Mouse (Mus musculus) mouse trophoblast stem cell (cell line): ENCODE measurements around the gene Ano10.
"Not testable (repeated sequence)": the region's sequence is repeated elsewhere in the genome, so short reads cannot be mapped to it uniquely, and the experiment has no call there.

Source experiments
- in situ Hi-C, 2 experiments: fragments of 300-500 bp; cut with MseI, MboI; formaldehyde crosslinking; loops; 2 replicates in 1 of 2; 3 replicates in 1 of 2; pipeline ENCODE4 v1.15.1; 2025

Gene Ano10

DNA sequence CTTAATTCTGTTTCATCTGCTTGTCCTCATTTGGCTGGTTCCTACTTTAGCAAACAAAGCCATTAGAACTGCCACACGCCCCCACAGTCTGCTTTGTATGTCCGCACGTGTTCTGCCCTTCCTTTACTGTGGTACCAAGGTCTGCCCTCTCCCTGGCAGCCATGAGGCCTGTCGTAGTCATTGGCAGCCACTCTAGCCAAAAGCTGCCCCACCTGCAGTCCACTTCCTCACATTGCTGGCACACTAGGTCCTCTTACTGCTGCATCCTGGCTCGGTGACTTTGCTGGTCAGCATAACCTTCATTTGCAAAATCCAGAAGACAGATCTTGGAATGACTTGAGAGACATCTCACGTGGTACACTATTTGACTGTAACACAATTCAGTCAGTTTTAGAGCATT lies 124.3 kb downstream of the Ano10 start:
- in situ Hi-C loops: no loop called here

DNA sequence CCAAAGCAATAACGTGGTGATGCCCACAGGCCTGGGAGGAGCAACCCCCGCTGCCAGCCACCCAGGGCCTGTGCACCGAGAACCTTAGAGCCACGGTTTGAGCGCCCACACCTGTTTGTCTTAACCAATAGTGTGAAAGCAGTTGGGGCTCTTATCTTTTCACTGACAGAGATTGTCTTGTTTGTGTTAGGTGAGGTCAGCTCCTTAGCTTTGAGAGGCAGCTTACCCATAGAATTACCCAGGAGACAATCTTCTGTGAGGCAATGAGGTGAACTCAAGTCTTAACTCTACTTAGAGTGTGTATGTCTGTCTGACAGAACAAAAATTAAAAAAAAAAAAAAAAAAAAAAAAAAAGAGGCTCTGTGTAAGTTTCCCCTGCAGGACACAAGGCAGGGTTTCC lies 126.5 kb downstream of the Ano10 start:
- in situ Hi-C loops: not testable (repeated sequence)

DNA sequence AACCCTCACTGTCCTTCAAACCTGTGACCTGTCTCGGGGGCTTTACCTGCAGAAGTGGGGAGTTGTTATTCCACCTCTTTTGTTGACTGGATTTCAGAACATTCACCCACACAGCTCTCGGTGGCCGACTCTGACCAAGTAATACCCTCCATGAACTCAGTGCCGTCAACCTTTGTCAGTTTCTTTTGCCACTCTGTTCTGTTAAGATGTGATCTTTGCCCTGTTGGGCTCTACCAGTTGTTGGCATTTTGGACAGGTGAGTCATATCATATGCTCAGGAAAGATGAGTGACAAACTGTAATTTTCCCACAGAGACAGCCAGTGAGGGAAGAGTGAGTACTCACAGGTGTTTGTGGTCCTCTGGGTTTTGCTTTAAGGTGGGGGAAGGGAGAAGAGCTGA lies 129.7 kb downstream of the Ano10 start:
- in situ Hi-C loops: no loop called here

DNA sequence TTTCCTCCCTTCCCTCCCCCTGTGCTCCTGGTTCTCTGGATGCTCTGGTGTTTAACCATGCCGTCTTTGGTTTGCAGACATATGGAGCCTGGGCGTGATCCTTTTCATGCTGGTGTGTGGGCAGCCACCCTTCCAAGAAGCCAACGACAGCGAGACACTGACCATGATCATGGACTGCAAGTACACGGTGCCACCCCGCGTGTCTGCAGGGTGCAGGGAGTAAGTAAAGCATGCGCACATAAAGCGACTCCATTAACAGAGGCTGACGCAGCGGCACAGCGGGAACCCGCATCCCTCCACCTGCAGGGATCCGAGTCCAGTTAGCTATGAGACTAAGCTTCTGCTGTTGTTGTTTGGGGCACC lies 137.2 kb downstream of the Ano10 start:
- in situ Hi-C loops: no loop called here

DNA sequence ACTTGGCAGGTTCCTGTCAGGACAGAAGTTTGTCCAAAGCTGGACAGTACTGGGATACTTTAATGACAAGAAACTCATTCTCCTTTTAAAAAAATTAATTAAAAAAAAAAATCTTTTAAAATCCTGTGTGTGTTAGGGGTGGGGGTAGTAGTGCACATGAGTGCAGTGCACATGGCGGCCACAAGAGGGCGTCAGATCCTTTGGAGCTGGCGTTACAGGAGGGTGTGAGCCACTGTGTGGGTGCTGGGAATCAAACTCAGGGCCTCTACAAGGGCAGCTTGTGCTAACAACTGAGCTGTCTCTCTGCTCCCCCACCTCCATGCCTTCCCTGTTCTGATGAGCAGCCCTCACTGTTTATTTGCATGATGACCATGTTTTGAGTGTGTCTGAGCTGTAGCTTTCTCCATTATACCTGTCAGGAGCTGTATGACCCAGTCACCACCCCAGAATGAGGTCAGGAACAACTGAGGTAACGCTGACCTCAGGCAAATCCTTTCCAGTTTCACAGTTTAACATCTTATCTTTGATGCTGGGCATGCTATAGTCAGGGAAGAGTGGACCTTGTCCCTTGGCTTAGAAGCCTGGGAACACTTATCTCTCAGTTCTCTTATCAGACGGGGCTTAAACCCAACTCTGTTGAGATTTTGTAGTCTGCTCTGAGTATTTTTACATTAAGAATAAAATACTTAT lies 137.7 kb downstream of the Ano10 start:
- in situ Hi-C loops: no loop called here

DNA sequence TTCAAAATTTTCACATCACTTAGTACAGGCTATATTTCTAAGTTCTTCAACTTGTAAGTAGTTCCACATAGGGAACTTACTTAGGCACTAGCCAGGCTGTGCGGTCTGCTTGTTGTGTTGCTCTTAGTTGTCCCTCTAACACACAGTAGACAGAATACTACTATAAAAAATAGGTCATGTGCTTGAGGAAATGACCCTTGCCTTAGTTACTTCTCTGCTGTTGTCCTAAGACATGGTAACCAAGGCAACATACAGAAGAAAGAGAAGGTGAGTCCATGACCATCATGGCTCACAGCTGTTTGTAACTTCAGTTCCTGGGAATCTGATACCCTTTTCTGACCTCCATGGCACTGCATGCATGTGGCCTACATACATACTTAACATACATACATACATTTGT lies 139.0 kb downstream of the Ano10 start:
- in situ Hi-C loops: no loop called here

DNA sequence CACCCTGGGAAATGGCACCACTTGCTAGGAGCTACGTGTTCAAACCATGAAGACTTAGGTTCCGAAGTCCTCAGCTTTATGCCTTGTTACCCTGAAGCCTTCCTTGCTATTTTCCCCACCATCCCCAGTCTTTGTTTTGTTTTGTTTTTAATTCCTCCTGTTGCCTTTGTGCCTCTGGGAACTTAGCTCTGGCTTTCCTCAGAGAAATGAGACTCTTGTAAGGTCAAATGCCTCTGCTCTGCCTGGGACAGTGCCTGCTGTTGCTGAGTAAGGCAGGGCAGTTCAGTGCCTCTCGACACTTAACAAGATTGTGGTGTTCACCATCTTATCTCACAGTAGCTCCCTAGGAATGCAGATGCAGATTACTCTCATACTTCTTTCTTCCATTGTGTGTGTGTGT lies 140.8 kb downstream of the Ano10 start:
- in situ Hi-C loops: no loop called here

DNA sequence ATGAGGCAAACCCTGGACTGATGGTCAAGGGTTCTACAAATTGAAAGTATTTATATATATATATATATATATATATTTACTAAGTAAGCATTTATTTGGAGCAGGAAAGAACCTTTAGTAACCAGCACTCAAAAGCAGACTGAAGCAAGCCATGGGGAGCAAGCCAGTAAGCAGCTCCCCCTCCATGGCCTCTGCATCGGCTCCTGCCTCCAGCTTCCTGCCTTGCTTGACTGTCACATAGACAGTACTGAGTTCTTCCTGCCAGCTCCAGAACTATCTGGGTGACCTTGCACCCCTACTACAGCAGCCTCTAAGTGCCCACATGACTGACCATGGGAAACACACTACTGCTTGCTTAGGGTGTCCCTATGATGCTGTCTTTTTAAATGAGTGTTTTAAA lies 141.7 kb downstream of the Ano10 start:
- in situ Hi-C loops: no loop called here

DNA sequence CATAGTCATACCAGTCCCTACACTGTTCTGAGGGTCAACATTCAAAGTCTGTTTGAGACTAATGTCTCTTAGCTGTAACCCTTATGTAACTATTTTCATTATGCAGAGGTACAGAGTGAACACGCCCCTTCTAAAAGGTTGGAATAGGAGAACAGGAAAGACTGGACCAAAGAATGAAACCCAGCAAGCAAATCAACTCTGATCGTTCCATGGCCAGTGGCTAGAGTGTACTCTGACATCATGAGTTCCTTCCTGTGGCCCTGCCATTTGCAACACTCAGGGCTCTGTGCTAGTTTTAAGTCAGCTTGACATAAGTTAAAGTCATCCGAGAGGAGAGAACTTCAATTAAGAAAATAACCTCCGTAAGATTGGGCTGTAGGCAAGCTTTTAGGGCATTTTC lies 142.2 kb downstream of the Ano10 start:
- in situ Hi-C loops: no loop called here

DNA sequence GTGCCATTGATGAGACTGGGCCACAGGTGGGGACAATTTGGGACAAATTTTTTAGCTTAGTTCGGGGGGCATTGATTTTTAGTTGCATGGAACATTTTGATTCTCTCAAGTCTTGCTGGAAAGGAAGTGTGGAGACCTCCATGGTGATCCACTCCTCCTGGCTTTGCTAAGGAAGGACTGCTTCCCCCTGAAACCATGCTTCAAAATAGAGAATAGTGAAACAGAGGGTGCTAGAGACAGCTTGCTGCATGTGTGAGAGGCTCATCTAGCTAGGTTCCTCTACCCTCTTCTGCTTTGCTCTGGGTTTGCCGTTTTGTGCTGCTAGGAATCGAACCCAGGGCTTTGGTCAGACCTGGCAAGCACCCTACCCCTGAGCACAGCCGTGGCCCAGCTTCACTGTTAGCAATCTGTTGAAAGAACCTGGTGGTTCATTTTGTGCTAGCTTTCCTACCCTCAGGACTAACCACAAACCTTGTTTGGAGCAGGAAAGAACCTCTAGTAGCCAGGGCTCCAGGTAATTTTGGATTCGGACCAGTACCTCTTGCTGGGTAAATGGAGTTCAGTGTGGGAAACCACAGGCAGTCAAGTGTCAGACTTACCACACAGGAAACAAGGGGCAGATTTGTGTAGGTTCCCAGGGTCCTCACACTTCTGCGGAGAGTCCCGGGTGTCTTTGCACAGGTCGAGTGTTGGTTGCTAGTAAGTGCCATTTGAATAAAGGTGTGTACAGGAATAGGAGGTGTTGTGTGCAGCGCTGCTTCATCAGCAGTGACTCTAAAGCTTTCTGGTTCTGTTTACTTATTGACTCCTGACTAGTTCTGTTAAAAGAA lies 144.0 kb downstream of the Ano10 start:
- in situ Hi-C loops: no loop called here

DNA sequence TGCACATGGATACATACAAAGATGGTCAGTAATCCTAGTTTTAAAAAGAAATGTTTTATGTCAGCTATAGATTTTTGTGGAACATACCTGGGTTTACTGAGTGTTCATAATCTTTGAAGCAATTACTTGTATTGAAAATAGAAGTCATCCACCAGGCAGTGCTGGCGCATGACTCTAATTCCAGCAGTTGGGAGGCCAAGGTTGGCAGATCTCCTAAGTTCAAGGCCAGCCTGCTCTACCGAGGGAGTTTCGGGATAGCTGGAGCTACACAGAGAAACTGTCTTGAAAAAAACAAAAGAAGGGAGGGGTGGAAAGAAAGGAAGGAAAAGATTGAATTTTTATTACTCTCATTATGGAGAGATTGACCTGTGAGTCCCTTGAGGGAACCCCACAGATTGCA lies 145.9 kb downstream of the Ano10 start:
- in situ Hi-C loops: no loop called here

DNA sequence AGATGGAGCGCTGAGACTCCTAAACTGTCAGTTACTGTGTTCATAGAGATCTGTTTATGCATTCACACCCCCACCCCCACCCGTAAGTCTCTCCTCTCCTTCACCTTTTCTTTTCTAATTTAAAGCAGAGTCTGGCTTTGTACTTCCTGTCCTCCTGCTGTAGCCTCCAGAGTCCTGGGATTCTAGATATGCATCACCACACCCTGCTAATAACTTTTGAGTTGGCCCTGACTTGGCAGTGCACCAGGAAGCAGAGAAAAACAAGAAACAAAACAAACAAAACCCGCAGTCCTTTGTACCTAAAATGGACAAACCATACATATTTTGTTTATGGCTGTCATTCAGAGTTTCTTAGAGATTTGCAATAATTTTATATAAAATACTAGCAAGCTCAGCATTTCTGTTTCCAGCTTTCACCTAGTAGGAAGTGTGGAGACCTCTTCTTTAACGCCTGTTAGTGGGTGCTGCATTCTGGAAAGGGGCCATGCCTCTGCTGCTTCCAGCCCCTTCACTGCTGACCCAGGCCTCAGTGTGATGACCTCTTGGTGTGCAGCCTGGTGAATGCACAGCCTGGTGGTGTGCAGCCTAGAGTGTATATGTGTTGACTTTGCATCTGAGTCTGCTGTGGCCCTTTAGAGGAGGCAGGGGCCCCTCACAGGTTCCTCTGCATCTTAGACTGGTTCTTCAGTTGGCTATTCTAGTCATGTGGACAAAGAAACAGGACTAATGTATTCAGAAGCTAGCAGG lies 147.9 kb downstream of the Ano10 start:
- in situ Hi-C loops: no loop called here

DNA sequence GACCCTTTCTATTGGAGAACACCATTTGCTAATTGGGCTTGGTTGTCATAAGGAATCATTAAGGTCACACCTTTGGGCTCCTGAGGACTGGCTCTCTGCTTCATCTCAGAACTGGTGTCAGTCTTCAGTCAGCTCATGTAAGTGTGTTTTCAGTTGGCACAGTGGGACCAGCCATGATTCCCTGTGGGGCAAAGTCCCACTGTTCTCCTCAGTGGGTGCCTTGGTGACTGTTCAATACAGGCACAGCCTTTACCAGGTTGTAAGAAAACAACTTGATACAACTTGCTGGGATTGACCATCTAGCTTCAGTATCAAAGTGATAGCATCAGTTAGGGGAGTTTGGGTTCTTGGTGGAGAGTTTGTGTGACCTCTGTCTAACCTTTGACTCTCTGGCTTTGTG lies 148.5 kb downstream of the Ano10 start:
- in situ Hi-C loops: no loop called here

DNA sequence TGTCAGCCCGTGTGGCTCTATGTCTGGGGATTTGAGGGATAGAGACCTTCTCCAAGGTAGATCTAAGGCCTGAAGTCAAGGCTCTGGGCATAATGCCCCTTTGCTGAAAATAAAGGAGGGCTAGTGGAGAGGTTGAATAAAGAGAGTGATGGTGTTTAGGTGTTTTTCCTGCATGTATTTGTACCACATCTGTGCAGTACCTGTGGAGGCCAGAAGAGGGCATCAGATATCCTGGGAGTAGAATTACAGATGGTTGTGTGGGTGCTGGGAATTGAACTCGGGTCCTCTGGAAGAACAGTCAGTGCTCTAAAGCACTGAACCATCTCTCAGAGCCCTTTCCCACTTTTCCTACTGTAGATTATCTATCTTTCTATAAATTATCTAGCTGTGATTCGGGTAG lies 149.4 kb downstream of the Ano10 start:
- in situ Hi-C loops: no loop called here

DNA sequence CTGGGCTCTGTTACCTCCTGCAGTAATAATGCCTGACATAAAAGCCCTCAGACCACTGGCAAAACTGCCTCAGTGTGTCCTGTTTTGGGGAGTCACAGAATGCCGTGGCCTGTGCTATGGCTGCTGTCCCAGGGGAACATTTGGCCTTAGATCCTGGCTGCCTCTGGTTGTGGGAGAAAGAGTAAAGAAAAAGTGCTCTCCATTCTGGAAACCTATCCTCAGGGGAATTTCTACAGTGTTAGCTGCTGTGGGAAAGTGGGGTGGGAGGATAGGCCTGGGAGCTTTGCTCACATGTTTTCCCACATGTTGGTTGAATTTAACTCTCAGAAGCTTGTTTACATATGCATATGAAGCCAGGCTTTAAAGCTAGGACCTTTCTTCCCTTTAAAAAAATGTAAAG lies 151.0 kb downstream of the Ano10 start:
- in situ Hi-C loops: no loop called here

DNA sequence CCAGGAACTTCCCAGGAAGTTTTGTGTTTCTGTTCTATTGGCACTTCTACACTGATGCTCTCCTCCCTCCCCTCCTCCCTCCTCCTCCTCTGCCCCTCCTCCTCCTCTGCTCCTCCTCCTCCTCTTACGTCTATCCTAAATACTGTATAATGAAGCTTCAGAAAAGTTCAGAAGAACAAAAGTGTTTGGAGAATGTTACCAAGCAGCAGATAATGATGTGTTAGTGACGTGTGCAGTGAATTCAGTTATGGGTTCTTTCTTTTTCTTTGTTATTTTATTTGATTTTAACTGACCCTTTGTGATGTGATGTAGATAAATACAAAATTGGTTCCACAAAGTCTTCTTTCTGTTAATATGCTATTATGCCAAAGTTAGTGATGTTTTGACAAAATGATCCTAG lies 155.0 kb downstream of the Ano10 start:
- in situ Hi-C loops: no loop called here

DNA sequence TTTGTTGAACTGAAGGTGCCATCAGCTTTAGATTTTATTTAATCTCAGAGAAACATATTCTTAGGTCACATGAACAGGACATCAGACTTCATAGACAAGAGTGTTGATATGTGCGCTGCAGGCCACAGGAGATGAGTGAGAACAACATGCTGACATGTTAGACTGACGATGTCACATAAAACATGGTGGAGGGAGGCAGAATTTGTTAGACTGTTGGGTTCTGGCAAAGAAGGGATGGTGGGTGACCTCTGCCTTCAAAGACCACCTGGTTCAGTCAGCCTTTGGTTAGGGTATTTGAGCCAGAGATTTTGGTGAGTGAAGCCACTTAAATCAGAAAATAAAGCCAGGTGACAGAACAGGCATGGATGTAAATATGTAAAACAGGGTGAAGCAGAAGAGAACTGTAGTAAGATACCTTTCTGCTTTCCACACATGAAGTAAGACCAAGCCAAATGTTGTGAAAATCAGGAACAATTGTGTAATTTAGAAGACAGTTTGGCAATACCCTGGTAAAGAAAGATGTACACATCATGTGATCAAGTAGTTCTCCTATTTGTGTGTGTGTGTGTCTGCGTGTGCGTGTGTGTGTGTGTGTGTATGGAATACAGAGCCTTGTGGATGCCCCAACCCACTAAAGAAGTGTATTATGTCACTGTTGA lies 155.7 kb downstream of the Ano10 start:
- in situ Hi-C loops: no loop called here

DNA sequence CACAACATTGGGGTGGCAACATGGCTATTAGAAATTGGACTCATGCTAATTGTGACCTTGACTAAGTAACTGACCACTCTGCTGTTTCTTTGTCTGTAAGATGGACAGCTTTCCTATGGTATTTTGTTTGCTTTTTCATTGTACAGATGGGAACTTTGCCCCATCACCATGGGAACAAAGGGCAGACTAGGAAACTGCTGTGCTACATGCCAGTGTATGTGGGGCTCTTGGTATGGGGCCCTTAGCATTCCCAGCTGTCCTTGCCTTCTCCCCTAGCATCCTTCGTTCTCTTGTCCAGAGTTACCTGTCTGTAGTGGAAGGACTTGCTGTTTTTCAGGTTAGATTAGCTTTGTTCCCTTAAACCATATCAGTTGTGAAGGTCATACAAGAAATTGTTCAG lies 156.3 kb downstream of the Ano10 start:
- in situ Hi-C loops: no loop called here

DNA sequence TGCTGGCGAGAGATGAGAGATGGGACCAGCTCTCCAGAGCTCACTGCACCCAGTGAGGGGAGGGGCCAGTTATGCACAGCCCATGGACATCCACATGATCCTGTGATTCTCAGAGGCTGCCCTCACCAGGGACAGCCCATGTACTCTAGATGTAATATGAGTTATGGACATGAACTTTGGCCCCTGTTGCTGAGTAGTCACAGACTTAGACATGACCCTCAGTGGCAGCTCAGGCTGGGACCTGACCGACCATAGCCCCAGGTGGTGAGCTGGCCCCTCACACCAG lies 158.4 kb downstream of the Ano10 start:
- in situ Hi-C loops: no loop called here

DNA sequence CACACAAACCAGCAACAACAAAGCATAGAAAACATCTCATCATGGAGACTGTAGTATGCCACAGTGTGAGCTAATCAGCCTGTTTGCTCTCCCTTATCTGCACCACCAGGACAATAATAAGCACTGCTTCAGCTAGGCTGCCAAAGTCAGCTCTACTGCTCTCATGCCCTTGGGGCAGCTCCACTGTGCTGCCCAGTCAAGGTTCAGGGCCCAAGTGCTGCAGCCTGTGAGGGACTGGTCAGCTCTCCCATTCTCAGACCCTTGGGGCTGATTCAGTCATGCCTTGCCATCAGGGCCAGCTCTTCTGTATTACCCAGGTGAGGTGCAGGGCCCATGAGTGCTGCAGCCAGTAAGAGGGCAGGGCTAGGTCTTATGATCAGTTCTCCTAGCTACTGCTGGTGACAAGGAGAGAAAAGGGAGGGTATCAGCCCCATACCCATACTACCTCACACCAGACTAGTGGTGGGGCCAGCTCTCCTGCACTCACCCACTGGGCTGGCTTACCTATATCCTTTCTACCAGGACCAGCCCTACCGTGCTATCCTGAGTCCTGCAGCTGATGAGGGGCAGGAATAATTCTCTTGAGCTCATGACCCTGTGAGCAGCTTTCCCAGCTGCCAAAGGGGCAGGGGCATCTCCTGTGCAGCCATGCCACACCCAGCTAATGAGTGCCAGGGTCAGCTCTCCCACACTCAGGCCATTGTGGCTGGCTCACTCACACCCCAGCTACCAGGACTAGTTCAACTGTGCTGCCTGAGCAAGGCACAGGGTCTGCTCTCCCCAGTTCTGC lies 158.9 kb downstream of the Ano10 start:
- in situ Hi-C loops: no loop called here

DNA sequence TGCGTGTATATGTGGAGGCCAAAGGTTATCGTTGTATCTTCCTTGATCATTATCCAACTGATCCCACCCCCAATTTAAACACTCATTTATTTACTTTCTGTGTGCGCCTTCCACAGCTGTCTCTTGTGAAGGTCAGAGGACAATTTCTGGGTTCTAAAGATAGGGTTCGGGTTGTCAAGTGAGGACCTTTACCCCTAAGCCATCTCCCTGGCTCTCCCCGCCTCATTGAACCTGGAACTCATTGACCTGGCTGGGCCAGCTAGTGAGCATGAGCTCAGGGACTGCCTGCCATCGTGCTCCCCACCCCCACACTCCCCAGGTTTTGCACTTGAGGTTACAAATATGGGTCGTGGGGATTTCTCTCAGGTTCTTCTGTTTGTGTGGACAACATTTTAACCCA lies 162.1 kb downstream of the Ano10 start:
- in situ Hi-C loops: no loop called here

DNA sequence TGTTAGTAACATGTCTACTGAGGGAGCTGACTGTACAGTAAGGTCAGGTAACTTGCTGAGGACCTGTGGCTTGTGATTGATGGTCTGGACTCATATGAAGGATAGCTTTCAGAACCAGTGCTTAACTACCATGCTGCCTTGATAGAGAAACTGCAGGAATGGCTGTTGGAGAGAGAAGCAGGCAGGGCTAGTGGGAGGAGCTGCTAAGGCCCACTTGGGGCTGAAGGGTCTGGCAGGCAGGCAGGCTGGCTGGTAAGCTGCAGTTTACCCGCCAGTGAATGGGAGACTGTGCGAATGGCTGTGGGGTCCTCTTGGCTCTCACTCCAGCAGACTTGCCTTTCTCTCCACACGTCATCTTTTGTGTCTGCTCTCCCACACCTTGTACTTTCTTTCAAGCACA lies 163.6 kb downstream of the Ano10 start:
- in situ Hi-C loops: no loop called here
